Mouse (Mus musculus) hindbrain, embryonic 14.5 days (tissue): ENCODE results near the gene Zfp106. TPM values are rescaled to one million over a fixed set of nuclear protein-coding genes. Genes with fewer than 3 reads are reported as not detected.
"Not testable (repeated sequence)": the region's sequence is repeated elsewhere in the genome, so short reads cannot be mapped to it uniquely, and the experiment has no call there.

Source experiments
- ATAC-seq: fragments of 200-750 bp; cut with Nextera tagmentation; 2 replicates; pipeline ENCODE4 v1.8.0; 2017; ENCODE audit warnings: moderate number of reproducible peaks, mild to moderate bottlenecking, moderate TSS enrichment, moderate library complexity; ENCODE audit not compliant: low FRiP score
- DNase-seq: peaks from one replicate; pipeline ENCODE4 v3.0.0-alpha.2; 2015; ENCODE audit warnings: low spot score
- H3K27ac ChIP-seq: fragments of 300-500 bp; sonication (generic); 2 replicates; pipeline ENCODE4 v1.5.1; 2014; ENCODE audit warnings: mild to moderate bottlenecking, moderate library complexity
- H3K27me3 ChIP-seq: fragments of 300-500 bp; sonication (generic); 2 replicates; pipeline ENCODE4 v1.6.1; 2014; ENCODE audit warnings: mild to moderate bottlenecking, low read length, mixed read lengths; ENCODE audit not compliant: control insufficient read depth, insufficient read depth
- H3K36me3 ChIP-seq: fragments of 300-500 bp; sonication (generic); replicated peaks from 2 replicates; pipeline ENCODE4 v1.6.1; 2014; ENCODE audit not compliant: control insufficient read depth, insufficient read depth
- H3K4me1 ChIP-seq: fragments of 300-500 bp; sonication (generic); replicated peaks from 2 replicates; pipeline ENCODE4 v1.6.1; 2014; ENCODE audit warnings: antibody characterized with exemption, low read length, mixed read lengths; ENCODE audit not compliant: control insufficient read depth, insufficient read depth
- H3K4me2 ChIP-seq: fragments of 300-500 bp; sonication (generic); replicated peaks from 2 replicates; pipeline ENCODE4 v1.6.1; 2014; ENCODE audit warnings: mild to moderate bottlenecking, moderate library complexity
- H3K4me3 ChIP-seq: fragments of 300-500 bp; sonication (generic); replicated peaks from 2 replicates; pipeline ENCODE4 v1.5.1; 2014; ENCODE audit warnings: mild to moderate bottlenecking, low read length
- H3K9ac ChIP-seq: fragments of 300-500 bp; sonication (generic); 2 replicates; pipeline ENCODE4 v1.6.1; 2014
- H3K9me3 ChIP-seq: fragments of 300-500 bp; sonication (generic); 2 replicates; pipeline ENCODE4 v1.6.1; 2016; ENCODE audit warnings: low read length; ENCODE audit not compliant: control insufficient read depth
- WGBS: fragments of 180-500 bp; shearing (Covaris S2); extraction: QIAGEN DNeasy Blood & Tissue Kit; methylation state at CpG from one replicate; pipeline ENCODE4 v1.1.7; 2014; 5-methylcytosine and 5-hydroxymethylcytosine counted together
- polyA plus RNA-seq: library from polyadenylated mRNA; unstranded; fragments of >200 nt; fragmentation: Nextera tagmentation; extraction: Ambion mirVana; gene quantifications from 2 replicates; pipeline ENCODE4 v1.2.1, GENCODE M21; 2014

Gene Zfp106
- polyA plus RNA-seq, 1 experiment from 2014 or later, result 46.4 TPM

DNA sequence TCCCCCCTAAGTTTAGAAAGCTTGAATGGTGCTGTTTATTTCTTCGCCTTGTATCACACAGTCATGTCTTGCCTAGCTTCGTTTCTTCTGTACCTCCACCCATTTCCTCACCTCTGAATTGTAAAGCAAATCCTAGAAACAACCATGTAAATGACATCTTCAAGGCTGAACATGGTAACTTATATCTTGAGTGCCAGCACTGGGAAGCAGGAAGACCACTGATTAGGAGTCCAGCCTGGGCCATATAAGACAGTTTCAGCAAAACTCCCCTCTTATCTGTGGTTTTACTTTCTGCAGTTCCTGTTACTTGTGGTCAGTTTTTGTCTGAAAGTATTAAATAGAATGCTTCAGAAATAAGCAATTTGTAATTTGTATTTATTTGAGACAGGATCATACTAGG is 12.3 kb upstream of the Zfp106 start:
- H3K27me3 ChIP-seq, result no peaks in the 10 kb centered on the region
- 93% methylated on average over 2 of the region's 2 CpGs for WGBS
- H3K4me2 ChIP-seq, result no peak overlapping the region
- no peak overlapping the region for H3K4me3 ChIP-seq
- no peaks in the 10 kb centered on the region for H3K9me3 ChIP-seq
- 0 out of 2 replicates have a peak, but pooled peaks cover 5% of the 10 kb centered on the region for H3K36me3 ChIP-seq
- no peak for ATAC-seq
- DNase-seq, result no peak
- no peaks in the 10 kb centered on the region for H3K4me1 ChIP-seq
- H3K9ac ChIP-seq, result no peak overlapping the region
- no peak overlapping the region for H3K27ac ChIP-seq

DNA sequence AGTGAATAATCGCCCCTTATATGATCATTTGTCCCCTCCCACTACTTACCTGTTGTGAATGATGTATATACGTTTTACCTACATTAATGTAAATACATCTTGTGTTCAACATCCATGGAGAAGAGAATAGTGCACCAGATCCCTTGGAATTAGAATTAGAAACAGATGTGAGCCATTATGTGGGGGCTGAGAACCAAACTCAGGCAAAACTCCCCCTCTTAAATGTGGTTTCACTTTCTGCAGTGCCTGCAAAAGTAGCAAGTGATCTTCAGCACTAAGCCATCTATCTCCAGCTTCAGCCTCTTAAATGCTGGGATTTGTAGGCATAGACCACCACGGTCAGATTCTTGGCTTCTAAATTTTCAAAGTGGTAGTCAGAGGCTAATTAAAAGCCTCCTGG is 11.5 kb upstream of the Zfp106 start:
- H3K4me2 ChIP-seq, result no peak overlapping the region
- WGBS, result 93% methylated on average over 3 of the region's 3 CpGs
- H3K36me3 ChIP-seq, result 0 out of 2 replicates have a peak, but pooled peaks cover 5% of the 10 kb centered on the region
- H3K27me3 ChIP-seq, result no peaks in the 10 kb centered on the region
- no peak overlapping the region for H3K27ac ChIP-seq
- H3K9me3 ChIP-seq, result no peaks in the 10 kb centered on the region
- no peaks in the 10 kb centered on the region for H3K4me1 ChIP-seq
- H3K4me3 ChIP-seq, result no peak overlapping the region
- ATAC-seq, result no peak
- no peak for DNase-seq
- no peak overlapping the region for H3K9ac ChIP-seq

DNA sequence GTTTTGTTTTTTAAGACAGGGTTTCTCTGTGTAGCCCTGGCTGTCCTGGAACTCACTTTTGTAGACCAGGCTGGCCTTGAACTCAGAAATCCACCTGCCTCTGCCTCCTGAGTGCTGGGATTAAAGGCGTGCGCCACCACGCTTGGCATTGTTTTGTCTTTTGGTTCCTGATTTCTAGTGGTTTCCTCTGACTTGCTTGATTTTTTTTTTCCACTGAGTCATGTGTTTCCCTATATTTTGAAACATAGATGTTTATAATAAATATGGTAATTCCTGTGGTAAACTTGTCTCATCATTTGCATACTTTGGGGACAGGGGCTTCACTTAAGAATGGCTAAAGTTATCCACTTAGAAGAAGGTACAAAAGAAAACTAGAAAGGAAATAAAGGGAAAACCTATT is 8.5 kb upstream of the Zfp106 start:
- not testable (repeated sequence) for H3K4me3 ChIP-seq, H3K36me3 ChIP-seq, H3K9ac ChIP-seq, H3K4me2 ChIP-seq, DNase-seq, H3K27ac ChIP-seq, H3K9me3 ChIP-seq, H3K27me3 ChIP-seq, ATAC-seq
- H3K4me1 ChIP-seq, result peaks cover 13% of the 10 kb centered on the region; the same call in 1 of the 2 replicates
- WGBS, result 92% methylated on average over 3 of the region's 3 CpGs

DNA sequence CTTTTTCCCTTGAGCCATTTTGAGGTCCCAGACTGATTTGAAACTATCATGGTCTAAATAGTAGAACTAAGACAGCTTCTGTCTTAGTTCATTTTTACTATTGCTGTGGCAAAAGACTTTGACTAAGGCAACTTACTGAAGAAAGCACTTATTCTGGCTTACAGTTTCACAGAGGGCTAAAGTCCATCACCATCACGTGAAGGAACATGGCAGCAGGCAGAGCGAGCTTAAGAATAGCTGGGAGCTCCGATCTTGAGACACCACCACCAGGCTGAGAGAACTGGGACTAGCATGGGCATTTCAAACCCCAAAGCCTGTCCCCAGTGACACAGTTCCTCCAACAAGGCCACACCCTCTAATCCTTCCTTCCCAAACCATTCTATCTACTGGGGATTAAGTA is 7.4 kb upstream of the Zfp106 start:
- H3K27ac ChIP-seq, result no peak overlapping the region

DNA sequence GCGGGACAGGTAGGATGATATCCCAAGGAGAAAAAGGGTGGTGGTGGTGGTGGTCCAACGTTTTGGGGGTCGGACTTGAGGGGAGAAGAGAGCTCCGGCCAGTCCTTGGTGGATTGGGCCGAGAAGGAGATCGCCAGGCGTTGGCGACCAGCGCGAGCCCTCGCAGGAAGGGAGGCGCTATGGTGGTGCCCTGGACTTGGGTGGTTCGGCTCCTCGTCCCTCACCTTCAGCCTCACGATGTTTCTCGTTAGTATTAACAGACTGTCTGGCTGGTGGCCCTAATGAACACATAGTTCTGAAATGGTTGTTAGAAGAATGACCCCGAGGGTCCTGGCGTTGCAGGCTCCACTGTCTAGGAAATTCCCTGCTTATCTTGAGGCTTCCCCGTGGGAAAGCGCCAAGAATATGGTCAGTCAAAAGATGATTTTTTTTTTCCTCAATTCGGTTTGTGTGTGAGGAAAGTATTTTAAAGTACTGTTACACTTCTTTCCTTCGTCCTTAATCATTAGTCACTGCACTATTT is 4.2 kb upstream of the Zfp106 start:
- WGBS, result under 1% methylated on average over 22 of the region's 22 CpGs
- peak; percentile 31 for DNase-seq

More for the DNA sequence above, 7.4 kb upstream of the Zfp106 start:
- Histone ChIP-seq H3K27me3 (no peaks in the 10 kb centered on the region), H3K4me3 (no peak overlapping the region), H3K4me2 (no peak overlapping the region), H3K9me3 (no peaks in the 10 kb centered on the region), H3K36me3 (0 out of 2 replicates have a peak, but pooled peaks cover 5% of the 10 kb centered on the region), H3K9ac (no peak overlapping the region), H3K4me1 (peaks cover 16% of the 10 kb centered on the region; the same call in 1 of the 2 replicates)
- no peak for DNase-seq
- no peak for ATAC-seq
- WGBS, result 94% methylated on average over 3 of the region's 3 CpGs

DNA sequence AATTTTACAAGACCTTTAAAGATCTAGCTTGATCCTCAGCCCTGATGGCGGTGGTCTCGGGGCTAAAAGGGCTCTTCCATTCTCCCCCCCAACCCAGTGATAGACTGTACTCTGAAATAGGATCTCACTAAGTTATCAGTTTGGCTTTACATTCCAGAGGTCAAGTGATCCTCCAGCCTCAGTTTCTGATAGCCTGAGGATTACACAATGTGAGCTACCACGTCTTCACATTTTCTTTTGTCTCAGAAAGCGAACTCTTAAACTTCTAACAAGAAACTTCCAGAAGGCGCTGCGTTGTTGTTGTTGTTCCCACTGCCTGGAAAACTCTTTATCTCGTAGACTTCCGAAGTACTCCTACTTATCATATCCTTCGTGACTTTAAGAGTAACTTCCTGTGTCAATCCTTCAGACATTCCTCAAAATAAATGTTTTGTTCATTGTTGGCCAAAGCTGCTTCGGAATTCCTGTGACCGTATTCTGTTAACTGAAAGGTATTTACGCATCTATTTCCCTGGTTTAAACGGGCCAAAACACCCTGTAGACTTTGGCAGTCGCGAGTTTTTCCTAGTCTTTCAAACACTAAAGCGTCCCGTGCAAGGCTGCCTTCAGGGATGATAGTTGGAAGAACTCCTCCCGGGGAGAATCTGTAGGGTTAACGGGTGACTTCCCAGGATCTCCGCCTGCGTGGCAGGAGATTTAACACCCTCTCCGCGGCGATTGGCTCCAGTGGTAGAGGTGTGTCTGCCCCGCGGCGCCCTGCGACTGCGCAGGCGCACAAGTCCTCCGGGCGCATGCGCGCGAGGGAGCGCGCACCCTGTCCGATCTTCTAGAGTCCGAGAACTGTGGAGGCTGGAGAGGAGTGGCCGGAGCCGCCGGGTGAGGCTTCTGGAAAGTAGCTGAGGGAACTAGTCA is 3.5 kb upstream of the Zfp106 start, which contains the start of gene Snap23:
Snap23 (plus strand) TSS at position 786 of the 912 bp plus-strand sequence.
- DNase-seq, result peak; percentile 97
- peak; percentile 90 for ATAC-seq
- 3% methylated on average over 42 of the region's 42 CpGs for WGBS

More for the DNA sequence above, 4.2 kb upstream of the Zfp106 start:
- 0 out of 2 replicates have a peak, but pooled peaks cover 5% of the 10 kb centered on the region for H3K36me3 ChIP-seq
- peak overlapping the region; percentile 77 for H3K9ac ChIP-seq
- peaks cover 16% of the 10 kb centered on the region; the same call in 1 of the 2 replicates for H3K4me1 ChIP-seq
- ATAC-seq, result peak; percentile 78; the same call in 1 of the 2 replicates
- H3K9me3 ChIP-seq, result no peaks in the 10 kb centered on the region
- H3K4me3 ChIP-seq, result peak overlapping the region; percentile 72
- no peaks in the 10 kb centered on the region for H3K27me3 ChIP-seq
- H3K27ac ChIP-seq, result peak overlapping the region; percentile 84; the same call in 1 of the 2 replicates
- H3K4me2 ChIP-seq, result peak overlapping the region; percentile 83

DNA sequence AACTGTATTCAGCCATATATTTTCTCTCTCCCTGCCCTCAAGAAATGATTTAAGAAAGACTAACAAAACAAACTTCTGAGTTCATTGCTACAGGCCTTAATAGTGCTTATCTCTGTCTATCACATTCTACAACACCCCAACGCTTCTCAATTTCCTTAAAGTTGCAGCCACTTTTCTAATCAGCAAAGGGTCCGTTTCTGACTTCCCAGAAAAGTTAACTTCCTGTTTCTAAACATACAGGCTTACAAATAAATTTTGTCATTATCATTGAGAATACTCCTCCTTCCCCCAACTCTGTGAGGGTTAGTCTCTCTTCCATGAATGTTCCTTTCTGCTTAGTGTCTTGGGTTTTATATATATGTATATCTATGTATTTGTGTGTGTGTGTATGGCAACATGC is 1.7 kb upstream of the Zfp106 start:
- H3K4me1 ChIP-seq, result peaks cover 21% of the 10 kb centered on the region
- H3K9ac ChIP-seq, result no peak overlapping the region
- DNase-seq (no peak), ATAC-seq (no peak)
- H3K36me3 ChIP-seq, result no peaks in the 10 kb centered on the region
- no peak overlapping the region for H3K4me3 ChIP-seq
- no peak overlapping the region for H3K27ac ChIP-seq
- no peaks in the 10 kb centered on the region for H3K27me3 ChIP-seq
- 87% methylated on average over 2 of the region's 2 CpGs for WGBS
- H3K4me2 ChIP-seq, result no peak overlapping the region
- no peaks in the 10 kb centered on the region for H3K9me3 ChIP-seq

More for the DNA sequence above, 3.5 kb upstream of the Zfp106 start, which contains the start of gene Snap23:
- peak within 1 kb of the TSS; percentile 77 for H3K9ac ChIP-seq
- H3K9me3 ChIP-seq, result no peaks in the 10 kb centered on the region
- H3K4me3 ChIP-seq, result peak within 1 kb of the TSS; percentile 72
- peaks cover 18% of the 10 kb centered on the region for H3K4me1 ChIP-seq
- H3K27me3 ChIP-seq, result no peaks in the 10 kb centered on the region
- 0 out of 2 replicates have a peak, but pooled peaks cover 5% of the 10 kb centered on the region for H3K36me3 ChIP-seq
- peak within 1 kb of the TSS; percentile 84 for H3K27ac ChIP-seq
- H3K4me2 ChIP-seq, result peak within 1 kb of the TSS; percentile 83

DNA sequence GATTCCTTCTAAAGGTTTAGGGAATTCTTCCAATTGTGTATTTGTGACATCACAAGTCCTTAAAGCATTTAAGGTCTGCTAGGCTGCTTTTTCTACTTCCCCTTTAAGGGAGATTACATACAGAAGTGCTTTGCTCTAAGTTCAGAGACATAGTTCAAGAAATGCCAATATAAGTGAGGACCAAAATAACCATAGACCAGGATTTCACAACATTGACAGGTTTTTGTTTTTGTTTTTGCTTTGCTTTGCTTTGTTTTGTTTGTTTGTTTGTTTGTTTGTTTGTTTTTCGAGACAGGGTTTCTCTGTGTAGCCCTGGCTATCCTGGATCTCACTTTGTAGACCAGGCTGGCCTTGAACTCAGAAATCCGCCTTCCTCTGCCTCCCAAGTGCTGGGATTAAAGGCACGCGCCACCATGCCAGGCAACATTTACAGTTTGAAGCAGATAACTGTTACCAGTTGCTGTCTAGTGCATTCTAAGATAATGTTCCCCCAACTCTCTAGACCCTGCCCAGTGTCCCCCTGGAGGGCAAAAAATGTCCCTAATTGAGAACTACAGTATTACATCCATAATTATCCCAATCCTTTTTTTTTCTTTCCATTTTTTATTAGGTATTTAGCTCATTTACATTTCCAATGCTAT is 1.0 kb upstream of the Zfp106 start:
- H3K27ac ChIP-seq, H3K36me3 ChIP-seq, H3K4me3 ChIP-seq, H3K9ac ChIP-seq, H3K9me3 ChIP-seq, H3K27me3 ChIP-seq, DNase-seq, ATAC-seq, H3K4me2 ChIP-seq: not testable (repeated sequence)
- H3K4me1 ChIP-seq, result peaks cover 21% of the 10 kb centered on the region
- 93% methylated on average over 4 of the region's 4 CpGs for WGBS

DNA sequence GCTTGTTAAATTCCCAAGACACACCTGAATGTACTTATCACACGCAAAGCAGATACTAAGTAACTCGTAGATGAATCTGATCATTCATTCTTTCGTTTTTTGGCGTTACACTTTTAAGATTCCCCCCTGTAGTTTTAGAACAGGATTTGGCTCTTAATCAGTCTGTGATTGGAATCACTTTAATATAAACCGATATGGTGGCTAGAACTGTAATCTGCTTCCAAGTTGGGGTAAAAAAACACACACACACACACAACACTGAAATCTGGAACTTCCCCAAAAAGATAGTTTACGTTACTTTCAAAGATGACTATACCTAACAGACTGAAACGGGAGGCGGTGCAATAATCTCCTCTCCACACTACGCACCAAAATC is 796 bp downstream of the Zfp106 start:
- ATAC-seq (no peak), DNase-seq (no peak)
- no peaks in the 10 kb centered on the region for H3K9me3 ChIP-seq
- 25% methylated on average over 9 of the region's 9 CpGs for WGBS
- no peaks in the 10 kb centered on the region for H3K27me3 ChIP-seq
- H3K9ac ChIP-seq, result peak overlapping the region; percentile 94
- no peak overlapping the region for H3K27ac ChIP-seq
- peak overlapping the region; percentile 72 for H3K4me2 ChIP-seq
- peak overlapping the region; percentile 84 for H3K4me3 ChIP-seq
- H3K36me3 ChIP-seq, result no peaks in the 10 kb centered on the region
- H3K4me1 ChIP-seq, result peaks cover 7% of the 10 kb centered on the region
